Mouse (Mus musculus) lung, embryonic 14.5 days (tissue): ENCODE measurements around the gene Snrpc. TPM values are rescaled to one million over a fixed set of nuclear protein-coding genes. Genes with fewer than 3 reads are reported as not detected.
A peak's percentile ranks its signal among the peaks of the same experiment; 100 is the strongest.

Source experiments
- ATAC-seq: fragments of 200-750 bp; cut with Nextera tagmentation; 2 replicates; pipeline ENCODE4 v1.8.0; 2017; ENCODE audit warnings: mild to moderate bottlenecking, moderate TSS enrichment, moderate library complexity; ENCODE audit not compliant: insufficient read depth
- DNase-seq: peaks from one replicate; pipeline ENCODE4 v3.0.0-alpha.2; 2015
- H3K27ac ChIP-seq: fragments of 300-500 bp; sonication (generic); 2 replicates; pipeline ENCODE4 v1.5.1; 2014; ENCODE audit warnings: low read depth, mild to moderate bottlenecking, moderate library complexity
- H3K27me3 ChIP-seq: fragments of 300-500 bp; sonication (generic); 2 replicates; pipeline ENCODE4 v1.6.1; 2014; ENCODE audit warnings: low read length, control low read depth; ENCODE audit not compliant: insufficient read depth
- H3K36me3 ChIP-seq: fragments of 300-500 bp; sonication (generic); 2 replicates; pipeline ENCODE4 v1.6.1; 2014; ENCODE audit warnings: control low read depth; ENCODE audit not compliant: insufficient read depth
- H3K4me1 ChIP-seq: fragments of 300-500 bp; sonication (generic); 2 replicates; pipeline ENCODE4 v1.6.1; 2014; ENCODE audit warnings: antibody characterized with exemption, control low read depth; ENCODE audit not compliant: insufficient read depth
- H3K4me2 ChIP-seq: fragments of 300-500 bp; sonication (generic); 2 replicates; pipeline ENCODE4 v1.6.1; 2014; ENCODE audit warnings: mild to moderate bottlenecking
- H3K4me3 ChIP-seq: fragments of 300-500 bp; sonication (generic); 2 replicates; pipeline ENCODE4 v1.5.1; 2014; ENCODE audit warnings: low read depth, low read length
- H3K9ac ChIP-seq: fragments of 300-500 bp; sonication (generic); 2 replicates; pipeline ENCODE4 v1.6.1; 2014
- H3K9me3 ChIP-seq: fragments of 300-500 bp; sonication (generic); 2 replicates; pipeline ENCODE4 v1.6.1; 2016; ENCODE audit warnings: low read depth, low read length, control low read depth
- CTCF ChIP-seq: IDR thresholded peaks from 2 replicates; pipeline ENCODE4 v1.5.1; 2016; ENCODE audit warnings: antibody characterized with exemption, low read depth
- WGBS: fragments of 180-500 bp; shearing (Covaris S2); extraction: QIAGEN DNeasy Blood & Tissue Kit; methylation state at CpG from one replicate; pipeline ENCODE4 v1.1.7; 2014; 5-methylcytosine and 5-hydroxymethylcytosine counted together
- polyA plus RNA-seq: library from polyadenylated mRNA; unstranded; fragments of >200 nt; fragmentation: Nextera tagmentation; extraction: Ambion mirVana; gene quantifications from 2 replicates; pipeline ENCODE4 v1.2.1, GENCODE M21; 2014

The Snrpc gene
- polyA plus RNA-seq, 1 experiment from 2014 or later, result 368 TPM

DNA sequence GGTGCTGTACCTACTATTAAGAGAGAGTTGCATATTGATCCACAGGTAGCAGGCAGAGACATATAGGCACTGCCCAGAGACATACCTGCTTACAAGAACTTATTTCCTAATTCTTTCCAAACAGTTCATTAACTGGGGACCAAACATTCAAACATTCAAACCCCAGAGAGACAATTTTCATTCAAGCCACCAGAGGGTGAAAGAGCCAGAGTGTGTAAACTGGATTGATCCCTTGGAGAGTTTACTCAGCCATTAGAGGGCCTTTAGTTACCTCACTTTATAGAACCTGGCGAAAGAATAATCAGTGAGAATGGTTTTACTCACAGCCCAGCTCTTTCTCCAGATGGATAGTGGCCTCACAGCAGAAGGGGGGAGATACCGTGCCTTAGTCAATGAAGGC, 27.5 kb downstream of the Snrpc start:
- Histone ChIP-seq H3K9me3 (no peaks in the 10 kb centered on the region), H3K4me1 (no peaks in the 10 kb centered on the region), H3K27me3 (no peaks in the 10 kb centered on the region), H3K36me3 (no peaks in the 10 kb centered on the region), H3K27ac (no peak overlapping the region), H3K9ac (no peak overlapping the region), H3K4me2 (no peak overlapping the region), H3K4me3 (no peak overlapping the region)
- 79% methylated on average over 2 of the region's 2 CpGs for WGBS
- DNase-seq, result peak; percentile 11
- no peak for ATAC-seq
- TF ChIP-seq CTCF, result no peak

DNA sequence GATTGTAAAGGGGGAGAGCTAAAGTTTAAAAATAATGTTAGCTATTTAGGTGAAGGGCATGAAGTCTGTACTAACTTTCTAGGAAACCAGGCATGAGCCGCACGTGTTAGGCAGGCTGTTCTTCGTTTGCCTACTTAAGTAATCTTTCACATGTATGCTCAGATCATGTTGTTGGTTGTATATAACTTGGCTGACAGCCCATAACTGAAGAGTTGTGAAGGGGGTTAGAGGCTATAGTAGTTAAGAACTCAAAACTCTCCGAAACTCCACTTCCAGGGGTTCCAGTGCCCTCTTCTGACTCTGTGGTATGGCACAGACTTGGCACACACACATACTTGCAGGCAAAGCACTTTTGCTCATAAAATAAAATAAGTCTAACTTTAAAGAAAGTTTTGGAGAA, 28.8 kb downstream of the Snrpc start:
- Histone ChIP-seq H3K4me3 (no peak overlapping the region), H3K9ac (no peak overlapping the region), H3K27ac (no peak overlapping the region), H3K27me3 (no peaks in the 10 kb centered on the region), H3K4me2 (no peak overlapping the region), H3K4me1 (no peaks in the 10 kb centered on the region), H3K36me3 (no peaks in the 10 kb centered on the region), H3K9me3 (no peaks in the 10 kb centered on the region)
- 52% methylated on average over 4 of the region's 4 CpGs for WGBS
- no peak for TF ChIP-seq CTCF
- DNase-seq, result peak; percentile 38
- no peak for ATAC-seq

DNA sequence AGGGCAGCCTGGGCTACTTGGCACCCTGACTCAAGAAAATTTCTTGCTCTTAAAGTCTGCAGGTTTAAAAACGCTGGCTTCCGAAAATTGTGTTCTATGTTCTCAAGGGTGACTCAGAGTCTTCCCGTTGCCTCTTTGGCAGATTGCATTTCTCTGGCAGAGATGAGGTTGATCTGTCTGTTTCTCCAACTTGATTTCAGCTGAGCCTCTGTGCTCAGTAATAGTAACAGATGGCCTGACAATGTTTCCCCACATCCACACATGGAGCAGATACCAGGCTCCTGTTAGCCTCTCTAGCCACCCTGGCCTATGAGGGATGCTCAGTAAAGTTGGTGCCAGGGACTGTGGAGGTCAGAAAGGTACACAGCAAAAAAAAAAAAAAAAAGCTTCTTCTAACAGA, 33.9 kb downstream of the Snrpc start:
- DNase-seq, result no peak

DNA sequence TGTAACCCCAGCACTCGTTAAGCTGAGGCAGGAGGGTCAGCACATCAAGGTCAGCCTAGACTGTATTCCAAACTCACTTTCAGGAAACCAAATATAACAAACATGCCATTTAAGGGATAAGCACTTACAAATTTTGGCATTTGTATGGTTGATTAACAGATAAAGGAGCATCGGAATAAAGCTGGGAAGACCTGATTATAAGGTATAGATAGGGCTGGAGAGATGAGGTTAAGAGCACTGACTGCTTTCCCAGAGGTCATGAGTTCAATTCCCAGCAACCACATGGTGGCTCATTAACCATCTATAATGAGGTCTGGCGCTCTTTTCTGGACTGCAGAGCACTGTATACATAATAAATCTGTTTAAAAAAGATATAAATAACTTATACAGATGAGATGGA, 35.6 kb downstream of the Snrpc start:
- WGBS, result 58% methylated on average over 3 of the region's 3 CpGs
- Histone ChIP-seq H3K4me2 (no peak overlapping the region), H3K36me3 (peaks cover 18% of the 10 kb centered on the region), H3K9me3 (no peaks in the 10 kb centered on the region), H3K4me1 (no peaks in the 10 kb centered on the region), H3K27me3 (no peaks in the 10 kb centered on the region), H3K4me3 (no peak overlapping the region), H3K27ac (no peak overlapping the region), H3K9ac (no peak overlapping the region)
- DNase-seq, result no peak
- TF ChIP-seq CTCF, result no peak
- ATAC-seq, result no peak

More for the DNA sequence above, 33.9 kb downstream of the Snrpc start:
- ATAC-seq, result no peak
- Histone ChIP-seq H3K9ac (no peak overlapping the region), H3K4me2 (no peak overlapping the region), H3K36me3 (peaks cover 5% of the 10 kb centered on the region; the same call in 1 of the 2 replicates), H3K9me3 (no peaks in the 10 kb centered on the region), H3K4me1 (no peaks in the 10 kb centered on the region), H3K27me3 (no peaks in the 10 kb centered on the region), H3K4me3 (no peak overlapping the region), H3K27ac (no peak overlapping the region)
- WGBS, result 88% methylated on average over 3 of the region's 3 CpGs
- TF ChIP-seq CTCF, result no peak

DNA sequence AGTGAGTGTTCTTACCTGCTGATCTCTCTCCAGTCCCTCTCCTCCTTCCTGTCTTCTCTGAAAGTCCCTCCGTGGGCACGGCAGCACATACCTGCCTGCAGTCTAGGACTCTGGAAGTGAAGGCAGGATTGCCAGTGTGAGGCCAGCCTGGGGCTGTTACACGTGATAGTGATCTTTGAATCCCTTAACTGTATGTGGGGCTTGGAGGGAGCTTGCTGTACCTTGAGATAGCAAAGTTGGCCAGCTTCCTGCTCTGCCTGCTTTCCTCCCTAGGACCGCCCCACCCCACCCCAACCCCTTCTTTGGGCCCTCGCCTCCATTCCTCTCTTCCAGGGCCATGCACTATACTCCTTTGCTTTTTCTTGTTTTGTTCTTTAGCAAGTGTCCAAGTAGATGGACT, 36.6 kb downstream of the Snrpc start:
- DNase-seq (no peak), ATAC-seq (no peak)
- Histone ChIP-seq H3K27me3 (no peaks in the 10 kb centered on the region), H3K4me3 (no peak overlapping the region), H3K9ac (no peak overlapping the region), H3K4me2 (no peak overlapping the region), H3K9me3 (no peaks in the 10 kb centered on the region), H3K36me3 (peaks cover 28% of the 10 kb centered on the region), H3K4me1 (no peaks in the 10 kb centered on the region), H3K27ac (no peak overlapping the region)
- WGBS, result 63% methylated on average over 5 of the region's 5 CpGs
- TF ChIP-seq CTCF, result no peak

DNA sequence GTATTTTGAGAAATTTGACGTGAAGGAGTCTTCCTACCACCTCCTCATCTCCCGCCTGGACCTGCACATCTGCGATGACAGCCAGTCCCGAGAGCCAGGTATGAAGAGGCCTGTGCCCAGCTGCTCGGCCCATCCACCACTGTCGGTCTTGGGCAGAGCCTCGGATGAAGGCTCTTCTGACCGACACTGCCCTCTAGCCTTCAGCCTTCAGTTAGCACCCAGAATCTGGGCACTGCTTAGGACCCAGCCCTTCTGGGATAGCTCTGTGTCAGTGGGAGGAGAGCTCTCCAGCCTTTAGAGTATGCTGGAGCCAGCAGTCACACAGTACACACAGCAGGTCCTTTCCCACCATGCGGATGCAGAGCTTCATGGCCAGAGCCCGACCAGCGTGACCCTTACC, 43.6 kb downstream of the Snrpc start:
- no peaks in the 10 kb centered on the region for H3K27me3 ChIP-seq
- no peak overlapping the region for H3K4me2 ChIP-seq
- H3K27ac ChIP-seq, result no peak overlapping the region
- ATAC-seq (no peak), DNase-seq (peak; percentile 57)
- peak; percentile 52 for TF ChIP-seq CTCF
- H3K9me3 ChIP-seq, result no peaks in the 10 kb centered on the region
- no peak overlapping the region for H3K9ac ChIP-seq
- 64% methylated on average over 11 of the region's 11 CpGs for WGBS
- H3K4me1 ChIP-seq, result no peaks in the 10 kb centered on the region
- peaks cover 84% of the 10 kb centered on the region for H3K36me3 ChIP-seq
- no peak overlapping the region for H3K4me3 ChIP-seq

DNA sequence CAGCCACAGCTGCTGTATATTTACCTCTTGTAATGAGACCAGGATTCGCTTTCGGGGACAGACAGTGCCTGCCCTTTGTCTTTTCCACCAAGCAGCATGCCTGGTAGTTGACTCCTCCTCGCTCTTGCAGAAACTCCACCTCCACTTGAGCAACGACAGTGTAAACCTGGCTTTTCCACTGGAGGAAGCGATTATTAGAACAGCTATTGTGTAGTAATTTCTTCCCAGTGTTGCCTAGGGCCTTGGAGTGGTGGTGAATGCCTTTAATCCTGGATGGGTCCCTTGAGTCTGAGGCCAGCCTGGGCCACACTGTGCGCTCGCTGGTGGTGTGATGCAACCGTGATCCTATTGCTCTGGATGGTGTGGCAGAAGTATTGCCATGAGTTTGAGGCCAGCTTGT, 45.2 kb downstream of the Snrpc start:
- peaks cover 87% of the 10 kb centered on the region for H3K36me3 ChIP-seq

DNA sequence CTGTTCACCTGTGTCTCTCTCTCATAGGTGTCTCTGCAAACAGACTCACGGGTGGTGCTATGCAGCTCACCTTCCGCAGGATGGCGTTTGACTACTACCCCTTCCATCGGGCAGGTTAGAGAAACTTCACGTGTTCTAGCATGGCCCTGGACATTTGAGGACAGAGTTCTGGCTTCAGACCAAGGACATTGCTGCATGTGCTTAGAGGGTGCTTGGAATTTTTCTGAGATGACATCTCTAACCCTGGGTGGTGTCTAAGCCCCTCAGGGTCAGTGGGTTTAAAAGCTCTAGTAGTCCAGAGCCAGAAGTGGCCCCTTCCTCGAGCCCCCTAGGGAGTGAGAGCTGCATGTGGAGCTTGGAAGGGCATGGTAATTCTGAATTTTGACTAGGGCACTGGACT, 46.0 kb downstream of the Snrpc start:
- no peak overlapping the region for H3K4me2 ChIP-seq
- no peak overlapping the region for H3K9ac ChIP-seq
- H3K36me3 ChIP-seq, result peaks cover 83% of the 10 kb centered on the region
- no peak overlapping the region for H3K4me3 ChIP-seq
- no peak overlapping the region for H3K27ac ChIP-seq
- no peaks in the 10 kb centered on the region for H3K27me3 ChIP-seq
- DNase-seq (no peak), ATAC-seq (no peak)
- no peaks in the 10 kb centered on the region for H3K4me1 ChIP-seq
- no peaks in the 10 kb centered on the region for H3K9me3 ChIP-seq
- TF ChIP-seq CTCF, result no peak
- 86% methylated on average over 6 of the region's 6 CpGs for WGBS

More for the DNA sequence above, 45.2 kb downstream of the Snrpc start:
- no peak for TF ChIP-seq CTCF
- DNase-seq, result no peak
- no peak overlapping the region for H3K4me2 ChIP-seq
- 83% methylated on average over 8 of the region's 8 CpGs for WGBS
- ATAC-seq, result no peak
- no peaks in the 10 kb centered on the region for H3K27me3 ChIP-seq
- no peak overlapping the region for H3K9ac ChIP-seq
- H3K4me1 ChIP-seq, result no peaks in the 10 kb centered on the region
- no peak overlapping the region for H3K27ac ChIP-seq
- no peak overlapping the region for H3K4me3 ChIP-seq
- no peaks in the 10 kb centered on the region for H3K9me3 ChIP-seq
